Mouse (Mus musculus) CD4-positive naive resting alpha-beta T cell, adult 57 days (primary cell): ENCODE results near the gene Slc28a3. TPM values are rescaled to one million over a fixed set of nuclear protein-coding genes. Genes with fewer than 3 reads are reported as not detected.

ENCODE experiments used
- total RNA-seq: library from RNA; stranded (reverse); gene quantifications from one replicate; pipeline ENCODE4 v1.2.4, GENCODE M21; 2023

The Slc28a3 gene
- 0.12 TPM for total RNA-seq

GRCm38 (mm10) chr13:58610716-58611115, at the start of gene Slc28a3:
Slc28a3 (minus strand) TSS chr13:58610877.

Other genes with a start within 250 kb of the Slc28a3 start
- 16.2 TPM for gene 2210016F16Rik, start 225.7 kb downstream of the Slc28a3 start, total RNA-seq
- 28.6 TPM for gene Rmi1, start 208.6 kb downstream of the Slc28a3 start, total RNA-seq
- 1,173 TPM for gene Hnrnpk, start 207.5 kb downstream of the Slc28a3 start, total RNA-seq
- not detected for gene Ntrk2, start 195.7 kb upstream of the Slc28a3 start, total RNA-seq